Mouse (Mus musculus) heart, adult 9 months (tissue): Measurements from ENCODE around the gene Bbs5.
"Not testable (repeated sequence)": the region's sequence is repeated elsewhere in the genome, so short reads cannot be mapped to it uniquely, and the experiment has no call there.

Experiments
- DNase-seq, 2 experiments: peaks; one replicate each; pipeline ENCODE4 v3.0.0; 2022; ENCODE audit warnings: low spot score in 2 of 2

Bbs5 gene

DNA sequence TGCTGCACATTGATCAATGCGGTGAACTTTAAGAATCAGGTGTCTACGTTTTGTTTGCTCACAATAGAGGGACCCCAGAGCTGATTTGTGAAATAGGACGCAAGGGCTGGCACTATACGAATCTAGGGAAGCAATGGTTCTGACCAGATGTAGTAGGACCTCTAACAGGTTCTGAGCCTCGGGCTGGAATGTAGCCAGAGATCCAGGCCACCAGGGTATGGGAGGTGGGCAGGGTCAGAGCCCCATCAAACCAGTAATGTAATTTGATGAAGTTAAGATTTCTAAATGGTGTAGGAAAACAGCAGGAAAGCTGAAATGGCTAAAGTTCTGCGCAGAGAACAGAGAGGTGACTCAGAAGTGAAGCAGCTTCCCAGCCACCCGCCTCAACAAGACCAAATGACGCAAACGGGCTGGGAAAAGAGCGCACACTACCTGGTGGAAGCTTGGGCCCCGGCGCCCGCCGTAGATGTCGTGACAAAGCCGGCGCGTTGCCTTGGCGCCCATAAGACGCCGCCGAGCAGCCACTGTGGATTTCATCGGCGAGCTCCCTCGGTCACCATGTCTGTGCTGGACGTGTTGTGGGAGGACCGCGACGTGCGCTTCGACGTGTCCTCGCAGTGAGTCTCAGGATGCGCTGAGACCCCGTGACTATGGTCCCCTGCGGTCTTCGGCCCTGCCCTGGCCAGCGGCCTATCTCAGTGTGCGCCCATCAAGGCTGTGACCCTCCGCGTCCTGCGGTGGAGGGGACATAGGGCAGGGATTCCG, at the start of gene Bbs5:
Bbs5 (plus strand) TSS at position 446 of the 765 bp plus-strand sequence.
- DNase-seq: peak; percentile 85 to 88

DNA sequence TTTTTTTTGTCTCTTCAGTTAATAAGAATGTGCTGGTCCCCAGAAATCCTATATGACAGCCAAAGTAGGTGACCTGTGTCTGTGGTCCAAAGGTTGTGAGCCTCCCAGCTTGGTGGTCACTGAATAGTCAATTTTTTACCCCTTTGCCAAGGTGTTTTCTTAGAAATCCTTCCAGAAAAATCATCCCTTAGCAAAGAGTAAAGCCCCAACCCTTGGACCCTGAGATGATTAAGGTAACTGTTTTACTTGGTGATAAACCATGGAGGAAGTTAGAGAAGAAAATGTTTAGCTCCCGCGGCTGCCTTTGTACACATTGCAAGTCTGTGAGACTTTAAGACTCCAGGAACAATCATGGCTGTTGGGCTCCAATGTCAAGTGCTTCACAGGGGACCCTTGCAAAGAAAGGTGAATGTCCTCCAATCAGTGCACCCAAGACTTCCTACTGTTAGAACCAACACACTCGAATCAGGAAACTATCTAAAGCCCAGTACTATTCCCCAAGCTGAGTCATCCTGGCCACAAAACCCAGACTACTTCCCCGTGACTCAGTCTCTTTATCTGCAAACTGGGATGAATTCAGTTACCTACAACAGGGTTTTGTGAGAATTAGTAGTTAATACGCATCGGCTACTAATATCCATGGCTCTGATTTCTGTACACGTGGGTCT, 43.1 kb upstream of the Bbs5 start:
- DNase-seq: no peak

DNA sequence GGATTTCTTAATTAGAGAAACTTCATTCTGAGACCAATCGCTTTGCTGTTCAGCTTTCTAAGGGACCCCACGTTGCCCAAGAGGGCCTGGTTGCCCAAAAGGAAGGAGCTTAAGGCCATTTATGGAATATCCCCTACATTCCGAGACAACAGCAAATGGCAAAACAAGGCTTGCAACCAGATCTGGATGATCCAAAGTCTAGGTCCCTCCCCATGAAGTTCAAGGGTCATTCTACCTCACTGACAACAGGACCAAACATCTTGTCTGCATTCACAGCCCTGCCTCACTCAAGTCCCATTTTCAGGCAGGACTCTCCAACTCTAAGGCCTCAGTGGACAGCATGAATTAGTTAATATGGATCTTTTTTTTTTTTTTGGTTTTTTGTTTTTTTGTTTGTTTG, 40.4 kb upstream of the Bbs5 start:
- DNase-seq: no peak

DNA sequence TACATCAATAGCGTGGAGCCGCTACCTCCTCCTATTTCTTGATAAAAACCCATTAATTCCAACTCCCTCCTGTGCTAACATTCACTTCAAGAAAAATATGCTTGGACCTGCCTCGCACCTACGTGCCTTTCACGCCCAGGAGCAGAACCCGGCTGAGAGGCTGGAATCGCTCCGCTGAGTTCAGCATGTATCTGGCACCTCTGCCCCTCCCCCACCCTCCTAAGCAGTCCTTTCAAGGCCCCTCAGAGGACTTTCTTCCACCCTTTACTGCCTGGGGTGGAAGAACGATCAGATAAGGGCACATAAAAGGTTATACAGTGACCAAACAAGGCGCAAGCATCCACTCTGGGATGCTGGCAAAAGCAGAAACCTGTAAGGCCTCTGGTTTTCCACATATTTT, 34.7 kb upstream of the Bbs5 start:
- DNase-seq: no peak

DNA sequence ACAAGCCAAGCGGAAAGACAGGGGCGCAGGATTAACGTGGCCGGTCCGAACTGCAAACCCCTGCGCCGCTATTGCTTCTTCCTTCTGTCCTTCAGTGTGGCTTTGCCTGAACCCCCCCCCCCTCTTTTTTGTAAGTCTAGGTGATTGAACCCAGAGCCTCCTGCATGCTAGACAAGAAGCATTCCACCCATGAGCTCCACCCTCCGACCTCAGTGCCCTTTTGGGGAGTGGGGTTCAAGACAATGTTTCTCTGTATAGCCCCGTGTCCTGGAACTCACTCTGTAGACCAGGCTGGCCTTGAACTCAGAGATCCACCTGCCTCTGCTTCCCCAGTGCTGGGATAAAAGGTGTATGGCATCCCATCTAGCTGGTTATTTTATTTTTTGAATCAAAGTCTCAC, 34.3 kb upstream of the Bbs5 start:
- DNase-seq: no peak

DNA sequence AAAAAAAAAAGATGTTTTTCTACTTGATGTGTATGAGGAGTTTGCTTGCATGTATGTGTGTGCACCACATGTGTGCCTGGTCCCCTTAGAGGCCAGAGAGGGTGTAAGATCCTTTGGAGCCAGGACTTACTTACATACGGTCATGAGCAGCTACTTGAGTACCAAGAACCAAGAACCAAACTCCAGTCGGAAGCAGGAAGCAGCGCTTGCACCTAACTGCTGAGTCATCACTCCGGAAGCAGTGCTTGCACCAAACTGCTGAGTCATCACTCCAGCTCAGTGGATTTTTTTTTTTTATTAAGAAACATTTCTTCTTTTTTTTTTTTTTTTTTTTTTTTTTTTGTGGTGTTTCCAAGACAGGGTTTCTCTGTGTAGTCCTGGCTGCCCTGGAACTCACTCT, 33.7 kb upstream of the Bbs5 start:
- no peak for DNase-seq

DNA sequence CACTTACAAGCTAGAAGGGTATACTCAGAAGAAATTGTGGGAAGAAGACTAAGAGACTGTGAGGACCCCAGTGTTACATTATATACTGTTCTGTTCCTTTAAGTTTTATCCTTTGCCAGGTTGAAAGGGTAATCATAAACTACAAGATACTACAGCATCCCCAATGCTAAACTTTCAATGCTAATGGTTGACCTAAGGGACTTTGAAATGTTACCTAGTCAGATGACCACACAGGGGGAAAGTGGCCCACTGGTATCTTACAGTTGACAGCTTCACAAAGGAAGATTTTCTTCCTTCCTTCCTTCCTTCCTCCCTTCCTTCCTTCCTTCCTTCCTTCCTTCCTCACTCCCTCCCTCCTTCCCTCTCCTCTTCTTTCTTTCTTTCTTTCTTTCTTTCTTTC, 28.6 kb upstream of the Bbs5 start:
- no peak for DNase-seq

DNA sequence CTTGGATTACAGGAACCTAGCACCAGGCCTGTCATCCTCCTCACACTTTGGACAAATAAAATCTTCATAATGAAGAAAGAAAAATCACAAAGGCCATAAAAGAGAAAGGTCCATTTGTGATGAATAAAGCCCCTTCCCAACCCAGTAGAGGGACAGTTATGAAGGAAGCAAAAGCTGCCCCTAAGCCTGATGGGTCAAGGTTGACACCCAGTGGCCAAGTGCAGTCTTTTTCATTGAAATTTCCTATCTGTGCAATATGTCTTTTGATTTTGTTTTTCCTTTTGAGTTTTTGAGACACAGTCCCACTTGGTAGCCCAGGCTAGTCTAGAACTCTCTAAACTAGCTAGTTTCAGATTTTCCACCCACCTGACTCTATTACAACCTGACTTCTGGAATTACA, 27.7 kb upstream of the Bbs5 start:
- no peak for DNase-seq

DNA sequence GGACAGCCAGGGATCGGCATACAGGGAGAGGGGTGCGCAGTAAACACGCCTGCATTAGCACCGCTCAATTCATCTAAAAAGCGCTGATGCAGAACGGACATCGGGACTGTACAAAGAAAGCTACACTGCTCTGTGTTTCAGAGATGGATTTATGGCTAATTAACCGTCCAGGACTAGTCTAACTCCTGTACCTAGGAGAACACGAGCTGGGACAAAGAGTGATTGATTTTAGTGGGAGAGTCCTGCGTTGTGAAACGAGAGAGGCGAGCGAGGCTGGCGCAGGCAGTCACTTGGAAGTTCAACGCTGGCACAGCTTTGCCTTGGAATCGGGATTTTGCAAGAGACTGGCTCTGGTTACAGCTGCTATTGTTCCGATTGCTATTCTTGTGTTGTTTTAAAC, 17.8 kb upstream of the Bbs5 start:
- no peak for DNase-seq

DNA sequence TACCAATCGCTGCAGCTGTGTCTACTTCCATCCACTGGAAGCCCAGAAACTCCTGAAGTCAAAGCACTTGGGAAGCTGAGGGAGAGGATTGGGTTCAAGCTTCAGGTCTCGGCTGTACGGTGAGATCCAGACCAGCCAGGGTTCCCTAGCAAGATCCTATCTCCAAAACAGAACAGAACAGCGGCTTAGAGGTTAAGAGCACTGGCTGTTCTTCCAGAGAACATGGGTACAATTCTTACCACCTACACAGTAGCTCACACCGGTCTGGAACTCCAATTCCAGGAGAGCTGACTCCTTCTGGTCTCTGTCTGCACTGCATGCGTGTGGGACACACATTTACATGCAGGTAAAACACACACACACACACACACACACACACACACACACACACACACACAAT, 17.1 kb upstream of the Bbs5 start:
- DNase-seq: no peak

DNA sequence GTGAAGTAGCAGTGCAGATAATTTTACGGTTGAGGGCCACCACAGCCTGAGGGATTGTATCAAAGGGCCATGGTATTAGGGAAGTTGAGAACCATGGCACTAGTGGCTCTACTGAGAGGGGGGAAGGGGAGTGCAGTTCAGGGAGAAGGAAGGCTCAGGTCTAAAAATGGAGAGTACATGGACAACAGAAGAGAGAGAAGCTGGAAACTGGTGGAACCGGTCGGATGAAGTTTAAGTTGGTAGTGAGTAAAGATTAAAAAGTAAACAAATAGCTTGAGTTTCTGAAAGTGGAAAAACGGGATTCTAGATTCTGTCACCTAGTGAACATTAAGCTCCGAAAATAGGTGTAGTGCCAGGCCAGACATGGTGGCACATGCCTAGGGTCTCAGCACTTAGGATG, 16.2 kb upstream of the Bbs5 start:
- DNase-seq: no peak

DNA sequence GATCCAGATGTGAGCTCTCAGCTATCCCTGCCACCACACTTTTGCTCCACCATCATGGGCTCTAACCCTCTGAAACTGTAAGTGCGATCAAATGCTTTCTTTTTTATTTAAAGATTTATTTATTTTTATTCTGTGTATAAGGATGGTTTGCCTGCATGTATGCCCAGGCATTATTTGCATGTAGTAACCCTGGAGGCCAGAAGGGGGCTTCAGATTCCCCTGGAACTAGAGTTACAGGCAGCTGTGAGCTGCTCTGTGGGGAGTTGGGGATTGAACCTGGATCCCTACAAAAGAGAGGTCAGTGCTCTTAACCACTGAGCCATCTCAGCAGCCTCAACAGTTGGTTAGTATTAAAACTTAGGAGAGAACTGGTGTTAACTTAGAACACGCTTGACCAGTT, 15.5 kb upstream of the Bbs5 start:
- no peak for DNase-seq

DNA sequence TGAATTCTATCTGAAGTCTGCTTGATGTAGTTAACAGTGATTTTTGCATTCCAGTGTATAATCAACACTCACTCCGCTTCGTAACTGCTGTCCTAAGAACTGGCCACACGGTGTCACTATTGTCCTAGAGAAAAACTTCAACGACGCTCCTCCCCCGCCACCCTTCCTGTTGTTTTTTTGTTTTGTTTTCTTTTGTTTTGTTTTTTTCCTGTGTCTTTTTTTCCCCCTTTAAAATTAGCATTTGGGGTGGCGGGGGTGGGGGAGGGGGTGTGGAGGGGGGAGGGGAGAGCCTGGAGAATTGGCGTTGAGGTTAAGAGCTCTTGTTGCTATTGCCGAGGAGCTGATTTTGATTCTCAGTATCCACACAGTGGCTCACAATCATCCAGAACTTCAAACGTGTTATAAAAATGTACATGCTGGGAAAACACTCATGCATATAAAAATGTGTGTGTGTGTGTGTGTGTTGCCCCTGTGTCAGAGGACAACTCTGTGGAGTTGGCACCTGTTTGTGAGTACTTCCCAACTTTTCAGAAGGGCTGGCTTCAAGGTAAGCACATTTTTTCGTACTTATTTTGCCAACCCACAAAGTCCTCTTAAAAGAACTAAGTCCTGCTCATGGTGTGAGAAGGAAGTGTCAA, 11.8 kb upstream of the Bbs5 start:
- peak; percentile 18 to 26 for DNase-seq

DNA sequence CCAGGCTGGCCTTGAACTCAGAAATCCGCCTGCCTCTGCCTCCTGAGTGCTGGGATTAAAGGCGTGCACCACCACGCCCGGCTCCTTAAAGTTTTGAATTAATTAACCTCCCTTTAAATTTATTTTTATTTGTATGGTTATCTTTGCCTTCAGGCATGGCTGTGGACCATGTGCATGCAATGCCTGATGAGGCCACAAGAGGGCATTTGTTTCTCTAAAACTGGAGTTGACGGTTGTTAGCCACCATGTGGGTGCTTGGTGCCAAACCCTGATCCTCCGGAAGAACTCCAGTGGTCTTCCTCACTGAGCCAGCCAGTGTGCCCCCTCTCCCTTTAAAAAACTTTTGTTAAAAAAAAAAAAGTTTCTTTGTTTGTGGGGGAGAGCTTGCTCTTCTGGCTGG, 11.2 kb upstream of the Bbs5 start:
- peak in 1 of 2 experiments; percentile 30 for DNase-seq

DNA sequence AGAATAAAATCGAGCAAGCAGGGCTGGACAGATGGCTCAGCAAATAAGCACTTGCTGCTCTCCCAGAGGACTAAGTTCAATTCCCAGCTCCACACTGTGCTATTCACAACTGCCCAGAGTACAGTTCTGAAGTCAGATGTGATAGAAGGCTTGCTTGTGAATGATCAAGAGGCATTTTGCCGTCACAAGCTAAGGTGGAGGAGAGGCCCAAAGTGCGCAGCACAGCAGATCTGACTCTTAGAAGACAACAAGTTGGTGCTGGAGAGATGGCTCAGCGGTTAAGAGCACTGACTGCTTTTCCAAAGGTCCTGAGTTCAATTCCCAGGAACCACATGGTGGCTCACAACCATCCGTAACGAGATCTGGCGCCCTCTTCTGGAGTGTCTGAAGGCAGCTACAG, 9.0 kb upstream of the Bbs5 start:
- DNase-seq: not testable (repeated sequence)

DNA sequence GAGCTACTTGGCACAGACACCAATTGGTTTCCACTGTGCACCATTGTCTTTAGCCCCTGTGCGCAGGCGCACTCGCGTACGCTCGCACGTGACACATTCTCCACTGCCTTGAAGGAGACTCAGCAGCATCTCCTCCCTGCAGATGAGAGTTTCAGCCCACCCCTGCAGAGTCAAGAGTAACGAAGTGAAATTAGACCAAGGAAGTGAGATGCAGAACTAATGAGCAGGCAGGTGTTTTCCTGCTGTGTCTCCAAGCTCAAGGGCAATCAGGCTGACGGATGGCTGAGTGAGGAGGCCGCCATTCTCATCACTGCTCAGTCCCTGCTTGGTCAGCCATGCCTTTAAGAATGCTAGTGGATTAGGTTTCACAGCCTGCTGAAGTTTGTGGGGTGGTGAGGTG, 6.9 kb upstream of the Bbs5 start:
- DNase-seq: no peak

DNA sequence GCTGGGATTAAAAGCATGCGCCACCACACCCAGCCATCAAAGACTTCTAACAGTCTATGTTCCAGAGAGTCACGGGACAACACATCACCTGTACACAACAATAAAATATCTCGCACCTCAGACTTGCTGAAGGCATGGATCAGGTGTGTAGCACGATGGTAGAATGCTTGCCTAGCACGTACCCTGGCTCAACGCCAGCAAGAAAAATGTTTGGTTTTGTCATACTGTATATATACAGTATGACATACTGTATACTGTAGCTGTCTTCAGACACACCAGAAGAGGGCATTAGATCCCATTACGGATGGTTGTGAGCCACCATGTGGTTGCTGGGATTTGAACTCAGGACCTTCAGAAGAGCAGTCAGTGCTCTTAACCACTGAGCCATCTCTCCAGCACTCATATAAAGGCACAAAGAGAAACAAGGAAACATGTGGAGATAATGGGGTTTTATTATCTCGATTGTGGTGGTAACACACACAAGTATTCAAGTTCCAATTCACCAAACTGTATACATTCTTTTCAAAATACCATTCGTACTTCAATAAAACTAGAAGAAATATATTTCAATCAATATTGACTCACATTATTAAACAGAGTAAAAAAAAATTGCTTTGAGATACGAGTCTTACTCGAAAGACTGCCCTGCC, 1.9 kb upstream of the Bbs5 start:
- DNase-seq: no peak

DNA sequence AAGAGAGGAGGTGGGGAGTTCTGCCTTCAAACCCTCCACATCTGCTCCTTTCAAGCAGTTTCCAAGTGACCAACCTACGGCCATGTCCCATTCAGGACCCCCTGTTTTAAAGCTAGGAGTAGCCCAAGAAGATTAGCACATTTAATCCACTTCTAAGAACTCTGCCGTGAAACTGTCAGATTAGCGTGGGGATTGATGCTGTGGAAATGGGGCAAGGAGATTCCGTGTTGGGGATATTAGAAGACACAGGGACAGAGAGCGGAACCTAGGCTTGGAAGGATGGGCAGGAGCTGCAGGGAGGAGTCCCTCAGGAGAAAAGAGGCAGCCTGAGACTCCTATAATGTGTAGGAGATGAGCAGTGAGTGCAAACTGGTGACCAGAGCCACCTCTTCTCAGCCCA, 2.7 kb downstream of the Bbs5 start:
- DNase-seq: no peak

DNA sequence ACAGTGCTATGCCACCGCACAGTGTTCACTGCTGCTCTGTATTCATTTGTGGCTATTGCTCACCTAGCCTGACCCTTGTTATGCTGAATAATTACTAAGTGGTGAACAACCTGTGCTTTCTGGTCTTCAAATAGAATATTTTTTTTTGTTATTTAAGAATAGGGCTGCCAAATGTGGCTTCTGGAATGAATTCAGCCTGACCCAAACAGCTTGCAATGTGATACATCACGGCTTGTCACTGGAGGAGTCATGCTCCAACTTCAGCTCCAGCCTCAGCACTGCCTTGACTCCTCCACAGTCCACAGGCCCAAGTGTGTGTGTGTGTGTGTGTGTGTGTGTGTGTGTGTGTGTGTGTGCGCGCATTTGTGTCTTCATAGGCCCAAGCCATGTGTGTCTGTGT, 12.4 kb downstream of the Bbs5 start:
- DNase-seq: no peak

DNA sequence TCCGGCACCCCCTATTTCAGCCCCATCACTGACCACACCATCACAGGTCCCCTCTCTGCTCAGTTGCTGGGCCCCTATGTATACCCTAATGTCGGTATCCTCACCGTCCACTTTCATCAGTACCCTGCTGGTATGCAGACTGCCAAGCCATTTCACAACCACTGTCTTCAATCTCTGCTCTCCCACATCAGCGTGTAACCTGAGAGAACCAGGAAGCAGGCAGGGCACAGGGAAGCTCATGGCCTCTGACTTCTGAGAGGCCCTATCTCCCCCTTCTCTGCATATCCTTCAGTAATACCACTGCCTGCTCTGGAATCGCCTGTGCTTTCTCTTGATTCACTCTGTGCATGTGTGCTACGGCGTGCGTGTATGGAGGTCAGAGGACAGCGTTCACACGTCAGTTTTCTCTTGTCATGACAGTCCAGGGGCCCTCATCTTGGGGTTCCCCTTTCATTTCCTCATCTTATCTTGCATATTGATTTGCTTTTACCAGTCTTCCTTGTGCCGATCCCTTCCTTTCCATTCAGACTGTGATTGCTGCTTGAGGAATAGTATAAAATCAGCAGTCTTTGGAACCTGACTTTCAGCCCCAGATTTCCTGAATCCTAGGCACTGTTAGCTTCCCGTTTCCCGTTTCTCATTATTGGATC, 17.0 kb downstream of the Bbs5 start:
- DNase-seq: no peak

DNA sequence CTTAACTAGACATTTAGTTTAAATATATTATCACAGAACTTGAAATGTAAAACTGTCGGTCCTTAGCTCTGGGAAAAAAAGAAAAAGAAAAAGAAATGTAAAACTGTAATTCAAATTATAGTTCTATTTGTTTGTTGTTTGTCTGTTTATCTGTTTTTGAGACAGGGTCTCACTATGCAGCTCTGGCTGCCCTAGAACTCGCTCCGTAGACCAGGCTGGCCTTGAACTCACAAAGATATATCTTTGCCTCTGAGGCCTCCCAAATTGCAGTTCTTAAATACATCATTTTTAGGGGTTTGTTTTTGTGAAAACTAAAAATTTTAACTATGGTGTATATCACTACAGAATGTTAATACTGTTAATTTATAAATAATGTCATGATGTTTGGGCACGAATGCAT, 20.7 kb downstream of the Bbs5 start:
- no peak for DNase-seq

DNA sequence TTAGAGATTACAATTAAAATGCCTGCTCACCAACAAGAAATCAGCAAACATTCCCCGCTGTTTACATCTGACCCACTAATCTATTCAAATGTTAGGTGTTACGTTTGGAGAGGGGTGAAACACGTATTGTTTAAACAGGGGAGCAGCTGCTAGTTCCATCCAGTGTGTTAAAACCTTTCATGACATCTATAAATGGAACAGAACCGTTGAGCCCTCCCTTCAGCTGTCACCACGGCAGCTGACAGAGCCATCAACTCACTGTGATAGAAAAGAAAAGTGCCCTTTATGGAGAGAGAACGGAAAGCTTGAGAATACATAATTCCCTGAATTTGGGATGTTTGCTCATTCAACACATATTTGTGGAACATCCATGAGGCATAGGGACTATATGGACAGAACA, 21.4 kb downstream of the Bbs5 start:
- DNase-seq: peak in 1 of 2 experiments; percentile 18
